Mouse (Mus musculus): Measurements from ENCODE around the gene Mrpl24. TPM values are rescaled to one million over a fixed set of nuclear protein-coding genes. Genes with fewer than 3 reads are reported as not detected.

Gene Mrpl24
- total and polyA plus RNA-seq, 3 experiments: 123 to 176 (median 166) TPM

DNA sequence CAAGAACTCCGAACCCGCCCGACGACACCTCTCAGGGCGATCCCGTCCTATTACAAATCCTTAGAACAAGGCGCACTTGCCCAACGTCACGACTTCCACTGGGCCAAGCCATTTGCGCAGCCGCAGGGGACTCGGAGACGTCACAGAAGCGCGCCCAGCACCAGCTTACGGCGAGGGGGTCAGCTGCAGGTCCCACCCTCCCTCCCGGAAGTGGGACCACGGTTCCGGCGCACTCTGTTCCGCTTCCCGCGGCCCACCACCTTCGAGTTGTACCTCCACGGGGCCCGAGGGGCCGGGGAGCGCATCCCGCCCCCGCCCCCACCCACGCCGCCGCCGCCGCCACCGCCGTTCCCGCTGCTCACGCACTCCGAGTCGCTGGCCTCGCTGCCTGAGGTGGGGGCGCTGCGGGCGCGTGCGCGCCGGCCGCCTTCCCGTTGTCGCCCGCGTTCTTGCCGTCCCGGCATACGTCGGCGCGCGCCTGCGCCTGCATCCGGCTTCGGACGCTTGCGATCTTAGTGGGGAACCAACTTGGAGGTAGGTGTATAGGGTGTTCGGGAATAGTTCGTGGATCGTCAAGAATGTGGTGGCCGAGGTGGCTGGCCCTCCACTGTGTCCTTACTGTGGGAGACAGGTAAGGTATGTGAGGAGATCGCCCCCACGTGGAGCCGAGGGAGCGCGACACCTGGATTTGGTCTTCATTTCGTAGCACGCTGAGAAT is 10.9 kb downstream of the Mrpl24 start, which contains the start of the genes Isg20l2 and Rrnad1 (continued):
- TF ChIP-seq JUN (IDR thresholded peaks at IDR 0.05; ENCODE audit: insufficient read depth, low read depth, low read length) (no peak), MYC (IDR thresholded peaks at IDR 0.05; ENCODE audit: low read depth, low read length) (peak; percentile 82; the same call in 1 of the 2 replicates), BHLHE40 (IDR thresholded peaks at IDR 0.05; ENCODE audit: low read depth, low read length) (no peak), SMC3 (IDR thresholded peaks at IDR 0.05; ENCODE audit: low read depth, low read length) (peak; percentile 43; the same call in 1 of the 2 replicates), TBP (conservative IDR thresholded peaks at IDR 0.05; ENCODE audit: low read depth, low read length) (peak; percentile 72; the same call in 1 of the 2 replicates), EP300 (IDR thresholded peaks at IDR 0.05; ENCODE audit: low read length) (no peak), NELFE (IDR thresholded peaks at IDR 0.05; ENCODE audit: low read depth, low read length) (peak; percentile 78), HCFC1 (IDR thresholded peaks at IDR 0.05; ENCODE audit: low read depth, low read length) (peak; percentile 92), MEF2A (IDR thresholded peaks at IDR 0.05; ENCODE audit: borderline replicate concordance, low read depth, low read length) (no peak; the same call in 1 of the 2 replicates), UBTF (IDR thresholded peaks at IDR 0.05; ENCODE audit: low read depth, low read length) (no peak), POLR2A (IDR thresholded peaks at IDR 0.05; ENCODE audit: low read depth, low read length) (peak; percentile 60), CHD1 (IDR thresholded peaks at IDR 0.05; ENCODE audit: low read depth, low read length) (no peak), MAZ (IDR thresholded peaks at IDR 0.05; ENCODE audit: low read depth, low read length) (peak; percentile 85), CHD2 (IDR thresholded peaks at IDR 0.05; ENCODE audit: low read length) (peak; percentile 42; the same call in 1 of the 2 replicates)

DNA sequence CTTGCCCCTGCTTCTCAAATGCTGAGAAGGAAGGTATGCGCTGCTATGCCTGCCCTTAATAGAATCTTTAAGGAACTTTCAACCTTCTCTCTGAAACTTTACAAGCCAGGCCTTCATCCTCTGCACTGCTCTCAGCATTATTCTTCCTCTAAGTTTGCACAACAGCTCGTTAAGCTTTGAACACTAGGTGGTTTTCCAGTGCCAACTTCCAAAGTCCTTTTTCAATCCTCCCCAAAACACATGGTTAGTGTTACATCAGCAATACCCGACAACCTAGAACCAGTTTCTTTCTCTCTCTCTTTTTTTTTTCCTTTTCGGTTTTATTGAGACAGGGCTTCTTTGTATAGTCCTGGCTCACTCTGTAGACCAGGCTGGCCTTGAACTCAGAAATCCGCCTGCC is 14.7 kb downstream of the Mrpl24 start:
- dilution Hi-C loops (cut with MboI; ENCODE audit: extremely low pct_ligation_motif_present, extremely low pct_unique_long_range_greater_than_20kb, low sequenced_read_pairs): no loop called here

More for the DNA sequence above, 14.7 kb downstream of the Mrpl24 start:
- Histone ChIP-seq H3K9me3 (replicated peaks; ENCODE audit: low read length) (no peaks in the 10 kb centered on the region), H3K27ac (ENCODE audit: insufficient read depth, low read depth) (no peak overlapping the region), H3K79me2 (replicated peaks; ENCODE audit: control insufficient read depth, extremely low read depth, insufficient read depth, poor library complexity, severe bottlenecking) (peaks cover 80% of the 10 kb centered on the region), H3K36me3 (replicated peaks in 1 of 2; ENCODE audit: control insufficient read depth in 1 of 2, insufficient read depth in 1 of 2, low read length in 1 of 2) (peaks cover 44 to 68% of the 10 kb centered on the region in 2 experiments), H3K4me3 (replicated peaks in 1 of 3; ENCODE audit: low read depth in 2 of 3, low read length in 2 of 3, poor library complexity in 1 of 3) (peak overlapping the region in 1 of 3 experiments; percentile 28), H3K9ac (ENCODE audit: insufficient read depth, low read depth) (peak overlapping the region; percentile 3; the same call in 1 of the 2 replicates), H3K4me1 (ENCODE audit: control insufficient read depth in 1 of 2, insufficient read depth in 2 of 2) (peaks cover 10 to 61% of the 10 kb centered on the region in 2 experiments), H3K27me3 (replicated peaks) (no peaks in the 10 kb centered on the region), H3K4me2 (ENCODE audit: insufficient read depth, low read depth, poor library complexity, severe bottlenecking) (peak overlapping the region; percentile 19; the same call in 1 of the 2 replicates)
- in situ Hi-C loops (cut with MboI; ENCODE audit: low pct_ligation_motif_present, low pct_unique_long_range_greater_than_20kb, low sequenced_read_pairs): no loop called here
- no peak for DNase-seq (ENCODE audit: extremely low read depth)
- TF ChIP-seq USF1 (IDR thresholded peaks at IDR 0.05; ENCODE audit: low read depth, low read length) (no peak), POLR2A (IDR thresholded peaks at IDR 0.05; ENCODE audit: low read depth, low read length) (no peak), GABPA (IDR thresholded peaks at IDR 0.05; ENCODE audit: insufficient replicate concordance, low read depth, low read length) (no peak), RCOR1 (conservative IDR thresholded peaks at IDR 0.05; ENCODE audit: low read depth, low read length) (no peak), NRF1 (IDR thresholded peaks at IDR 0.05; ENCODE audit: low read depth, low read length) (no peak), HCFC1 (IDR thresholded peaks at IDR 0.05; ENCODE audit: low read depth, low read length) (no peak), UBTF (IDR thresholded peaks at IDR 0.05; ENCODE audit: low read depth, low read length) (no peak), NELFE (IDR thresholded peaks at IDR 0.05; ENCODE audit: low read depth, low read length) (no peak), SIN3A (IDR thresholded peaks at IDR 0.05; ENCODE audit: low read length) (no peak), ELF1 (IDR thresholded peaks at IDR 0.05; ENCODE audit: low read depth, low read length) (no peak), ZMIZ1 (IDR thresholded peaks at IDR 0.05; ENCODE audit: low read depth, low read length) (no peak), JUND (conservative IDR thresholded peaks at IDR 0.05; ENCODE audit: low read depth, low read length) (no peak), CHD2 (IDR thresholded peaks at IDR 0.05; ENCODE audit: low read length) (no peak), IRF4 (IDR thresholded peaks at IDR 0.05; ENCODE audit: low read depth, low read length) (no peak)
